Mouse (Mus musculus) right cerebral cortex, postnatal 25 days (tissue): ENCODE results near the gene Ngfr.
"Not testable (repeated sequence)": the region's sequence is repeated elsewhere in the genome, so short reads cannot be mapped to it uniquely, and the experiment has no call there.

Experiments used
- DNase-seq: peaks from one replicate; pipeline ENCODE4 v3.0.0; 2022

Ngfr gene

DNA sequence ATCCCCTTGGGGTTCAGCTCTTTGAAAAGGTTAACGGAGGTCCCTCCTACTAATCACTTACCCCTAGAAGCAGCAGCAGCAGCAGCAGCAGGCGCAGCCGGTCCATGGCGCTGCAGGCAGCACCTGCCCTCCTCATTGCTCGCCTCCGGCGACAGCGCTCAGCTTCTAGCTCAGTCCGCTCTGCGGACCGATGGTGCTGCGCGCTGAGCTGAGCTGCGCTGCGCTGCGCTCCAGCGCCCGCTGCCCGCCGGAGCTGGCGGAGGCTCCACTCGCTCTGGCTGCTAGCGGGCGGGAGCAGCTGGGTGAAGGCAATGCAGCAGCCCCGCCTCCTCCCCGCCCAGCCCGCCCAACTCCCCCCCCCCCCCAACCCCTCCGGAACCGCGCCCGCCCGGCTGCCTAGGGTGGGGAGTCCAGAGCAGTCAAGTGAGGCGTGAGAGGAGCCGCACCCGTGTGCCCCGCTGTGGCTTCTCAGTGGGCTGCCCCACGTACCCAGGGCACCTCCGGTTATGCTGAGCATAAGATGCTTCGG is at the start of gene Ngfr:
TSS of gene Ngfr (minus strand) at position 313 of the 529 bp plus-strand sequence.
- peak; percentile 67 for DNase-seq

DNA sequence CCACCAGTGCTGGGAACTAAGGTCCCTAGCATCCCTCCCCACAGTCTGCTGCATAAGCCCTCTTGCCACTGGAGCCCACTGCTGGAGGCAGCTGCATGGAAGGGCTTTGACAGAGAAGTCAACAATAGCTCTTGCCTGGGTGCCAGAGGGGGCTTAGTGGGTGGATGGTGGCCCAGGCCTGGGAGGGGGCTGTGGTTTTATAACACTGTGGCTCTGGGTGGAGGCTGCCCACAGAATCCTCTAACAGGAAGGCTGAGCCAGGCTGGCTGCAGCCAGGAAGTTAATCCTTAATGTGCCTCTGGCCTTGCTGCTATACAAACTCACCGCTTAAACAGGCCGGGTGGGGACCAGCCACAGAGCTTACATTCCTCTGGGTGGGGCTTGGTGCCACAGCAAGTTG is 47.5 kb upstream of the Ngfr start:
- DNase-seq = no peak

- no peak for DNase-seq
These were observed 46.0 kb upstream of the Ngfr start for GRCm38 (mm10) chr11:95633512-95634000.

DNA sequence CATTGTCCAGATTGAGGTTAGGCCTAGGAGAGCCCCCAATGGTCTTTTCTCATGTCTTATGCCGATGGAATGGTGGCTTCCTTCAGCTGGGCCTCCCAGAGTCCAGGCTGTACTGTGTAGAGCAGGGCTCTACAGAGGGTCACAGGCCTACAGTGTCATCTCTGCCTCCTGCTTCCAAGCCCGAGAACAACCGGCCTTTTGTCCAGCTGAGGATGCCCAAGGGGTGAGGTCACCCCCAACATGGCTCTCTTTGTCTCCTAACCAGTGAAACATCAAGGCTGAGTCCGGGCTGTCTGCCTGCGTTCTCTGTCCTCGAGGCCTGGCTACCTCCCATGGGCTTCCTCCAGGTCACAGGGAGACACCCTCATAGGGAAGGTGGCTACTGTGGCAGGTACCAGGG is 44.9 kb upstream of the Ngfr start:
- DNase-seq = no peak

DNA sequence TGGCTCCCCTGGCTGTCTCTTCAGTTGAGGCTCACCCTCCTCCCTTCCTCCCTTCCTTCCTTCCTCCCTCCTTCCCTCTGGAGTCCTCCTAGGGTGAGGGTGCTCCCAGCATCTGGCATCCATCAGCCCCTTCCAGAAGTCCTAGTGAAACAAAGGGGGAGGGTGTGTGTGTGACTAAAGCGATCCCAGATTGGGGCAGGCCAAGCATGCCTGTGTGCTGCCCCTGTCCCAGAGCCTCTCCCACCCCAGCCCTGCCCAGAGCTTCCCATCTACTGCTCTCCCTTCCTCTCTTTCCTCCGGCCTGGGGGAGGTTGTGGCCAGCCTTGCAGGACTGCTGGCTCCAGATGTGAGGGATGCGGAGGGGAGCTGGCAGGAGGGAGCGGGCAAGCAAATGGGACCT is 43.8 kb upstream of the Ngfr start:
- DNase-seq = no peak

GRCm38 (mm10) chr11:95630558-95630957 is 43.0 kb upstream of the Ngfr start:
- DNase-seq = no peak

GRCm38 (mm10) chr11:95622426-95622825 is 34.9 kb upstream of the Ngfr start:
- DNase-seq = no peak

DNA sequence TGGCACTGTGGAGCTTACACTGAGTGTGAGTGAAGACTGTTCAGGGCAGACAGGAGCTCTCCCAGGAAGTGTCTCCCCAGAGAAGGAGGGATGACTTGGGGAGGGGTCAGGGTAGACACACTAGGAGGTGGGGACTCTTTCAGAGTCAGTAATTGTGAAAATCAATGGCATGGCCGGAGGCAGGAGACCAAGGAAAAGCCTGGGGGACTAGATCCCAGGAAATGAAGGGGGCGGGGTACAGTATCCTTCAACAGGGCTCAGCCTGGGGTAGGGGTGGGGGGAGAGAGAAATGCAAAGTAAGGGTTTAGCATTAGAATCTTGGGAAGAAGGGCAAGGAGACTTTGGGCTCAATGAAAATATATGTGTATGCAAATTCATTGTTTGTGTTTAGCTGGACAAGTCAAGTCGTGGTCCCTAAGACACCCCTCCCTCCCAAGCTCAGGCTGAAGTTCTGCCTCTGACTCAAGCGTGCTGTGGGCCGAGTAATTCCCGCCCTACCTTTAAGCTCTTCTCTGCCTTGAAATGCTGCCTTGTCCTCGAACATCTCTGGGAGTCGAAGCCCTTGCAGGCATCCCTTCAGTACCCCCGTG is 34.1 kb upstream of the Ngfr start:
- no peak for DNase-seq

DNA sequence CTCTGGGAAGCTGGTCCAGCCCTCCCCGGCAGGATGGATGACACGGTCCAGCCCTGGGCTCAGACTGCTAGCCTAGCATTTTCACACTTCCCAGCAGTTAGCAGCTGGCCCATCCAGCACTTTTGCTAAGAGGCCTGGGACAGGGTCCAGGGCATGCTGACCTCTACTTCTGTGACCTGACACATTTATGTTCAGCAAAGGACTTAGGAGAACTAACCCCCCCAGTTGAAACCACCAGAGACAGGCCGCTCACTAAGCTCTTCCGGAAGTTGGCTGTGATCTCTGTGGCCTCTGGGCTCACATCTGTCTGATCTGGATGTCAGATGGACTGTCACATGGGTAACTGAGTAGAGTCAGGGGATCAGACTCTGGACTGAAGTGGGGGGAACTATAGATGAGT is 33.5 kb upstream of the Ngfr start:
- DNase-seq = no peak

- no peak for DNase-seq
These were observed 32.4 kb upstream of the Ngfr start for GRCm38 (mm10) chr11:95619886-95620444.

DNA sequence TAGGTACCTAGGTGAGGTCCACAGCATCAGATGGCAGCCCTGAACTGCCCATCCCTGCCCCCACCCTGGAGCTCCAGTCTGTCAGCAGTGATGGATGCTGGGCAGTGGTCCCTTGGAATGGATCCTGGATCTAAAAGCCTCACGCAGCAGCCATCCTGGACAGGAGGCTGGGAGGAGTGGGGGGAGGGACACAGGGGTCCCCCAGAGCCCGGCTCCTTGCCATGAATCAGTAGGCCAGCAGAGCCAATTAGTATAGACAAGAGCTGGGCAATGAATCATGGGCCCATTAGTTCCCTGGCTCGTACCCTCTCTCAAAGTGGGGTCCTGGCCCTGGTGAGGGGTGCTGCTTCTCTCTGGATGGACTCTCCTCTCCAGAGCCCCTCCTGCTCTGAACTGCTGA is 31.5 kb upstream of the Ngfr start:
- DNase-seq = no peak

DNA sequence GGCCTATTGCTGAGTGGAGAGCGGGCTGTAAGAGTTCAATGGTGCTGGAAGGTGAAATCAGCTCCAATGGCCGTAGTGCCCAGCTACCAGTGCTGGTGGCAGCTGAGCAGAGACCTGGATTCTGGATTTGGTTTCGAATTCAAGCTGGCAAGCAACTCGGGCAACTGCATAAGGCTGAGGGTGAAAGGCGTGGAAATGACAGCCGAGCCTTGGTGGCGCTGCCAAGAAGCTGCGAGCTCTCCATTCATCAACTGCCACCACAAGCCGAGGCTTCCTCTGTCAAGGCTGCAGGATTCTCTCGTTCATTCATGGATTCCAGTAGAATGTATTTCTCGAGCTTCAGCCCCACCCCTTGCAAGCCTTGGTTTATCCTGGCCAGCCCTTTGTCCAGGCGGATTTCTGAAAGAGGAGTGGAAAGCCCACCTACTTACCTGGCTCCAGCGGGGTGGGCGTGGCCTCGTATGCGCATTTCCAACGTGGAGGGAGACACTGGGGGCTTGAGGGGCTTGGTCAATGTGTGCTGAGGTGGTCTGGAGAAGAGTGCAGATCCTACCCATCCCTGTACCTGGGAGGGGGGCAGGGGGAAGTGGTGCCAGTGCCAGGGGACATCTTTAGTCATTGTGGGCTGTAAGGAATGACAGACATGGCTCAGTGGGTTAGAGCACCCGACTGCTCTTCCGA is 30.4 kb upstream of the Ngfr start:
- peak; percentile 16 for DNase-seq

DNA sequence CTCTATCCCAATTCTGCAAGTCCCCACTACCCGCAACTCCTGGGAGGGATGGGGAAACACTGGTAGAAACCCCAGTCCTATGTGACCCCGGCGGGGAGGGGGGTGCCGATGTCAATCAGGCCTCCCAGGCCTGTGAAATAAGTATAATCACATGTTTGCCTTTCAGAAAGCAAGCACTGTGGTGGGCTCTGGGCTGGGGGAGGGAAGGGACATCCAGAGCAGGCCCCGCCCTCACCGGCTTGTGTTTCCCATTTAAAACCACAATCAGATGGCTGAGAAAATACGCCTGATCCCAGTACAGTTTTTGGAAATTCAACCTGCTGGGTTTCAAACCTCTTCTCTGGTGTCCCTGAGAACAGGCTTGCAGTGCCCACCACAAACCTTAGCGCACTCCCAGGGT is 27.2 kb upstream of the Ngfr start:
- DNase-seq = no peak

DNA sequence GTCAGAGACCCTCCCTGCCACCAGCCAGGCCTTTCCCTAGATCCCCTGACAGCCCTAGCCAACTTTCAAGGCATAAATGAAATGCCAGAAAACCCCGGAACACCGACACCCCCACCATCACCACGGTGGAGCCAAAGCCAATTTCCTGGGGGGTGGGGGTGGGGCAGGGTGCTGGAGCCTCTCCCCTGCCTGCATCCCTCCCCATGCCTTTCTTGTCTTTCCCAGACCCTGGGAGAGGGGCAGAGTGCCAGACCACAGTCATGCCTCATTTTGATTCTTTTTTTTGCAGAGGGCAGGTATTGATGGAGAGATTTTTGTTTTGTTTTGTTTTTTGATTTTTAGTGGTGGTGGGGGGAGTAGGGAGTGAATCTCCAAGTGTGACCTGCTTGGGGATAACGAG is 23.7 kb upstream of the Ngfr start:
- no peak for DNase-seq

GRCm38 (mm10) chr11:95610391-95610902 is 22.9 kb upstream of the Ngfr start:
- no peak for DNase-seq

DNA sequence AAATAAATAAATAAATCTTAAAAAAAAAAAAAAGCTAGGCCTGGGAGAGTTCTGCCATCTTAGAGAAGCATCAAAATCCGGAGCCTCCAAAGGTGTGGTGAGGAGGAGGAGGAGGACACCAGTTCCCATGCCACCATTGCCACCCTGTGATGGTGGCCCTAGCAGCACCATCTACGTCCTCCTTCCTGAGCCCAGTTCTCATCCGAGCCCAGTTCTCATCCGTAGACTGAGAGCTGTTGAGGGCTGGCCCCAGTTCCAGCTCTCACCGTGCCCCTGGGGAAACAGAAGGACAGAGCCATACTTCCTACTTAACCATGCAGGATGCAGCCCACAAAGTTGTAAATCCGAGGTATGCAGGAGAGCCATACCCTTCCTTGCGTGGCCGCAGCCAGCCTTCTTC is 22.4 kb upstream of the Ngfr start:
- DNase-seq = no peak

DNA sequence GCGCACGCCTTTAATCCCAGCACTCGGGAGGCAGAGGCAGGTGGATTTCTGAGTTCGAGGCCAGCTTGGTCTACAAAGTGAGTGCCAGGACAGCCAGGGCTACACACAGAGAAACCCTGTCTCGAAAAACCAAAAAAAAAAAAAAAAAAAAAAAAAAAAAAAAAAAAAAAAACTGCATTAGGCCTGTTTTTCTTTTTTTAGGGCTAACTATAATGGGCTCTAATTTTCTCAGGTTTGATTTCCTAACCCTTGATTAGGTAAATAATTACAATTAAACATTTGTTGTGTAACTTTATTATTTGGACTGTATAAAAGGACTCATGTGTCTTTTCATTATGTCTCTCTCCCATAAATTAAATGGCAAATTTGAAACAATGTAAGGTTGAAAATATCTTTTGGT is 19.8 kb upstream of the Ngfr start:
- DNase-seq = not testable (repeated sequence)

GRCm38 (mm10) chr11:95598214-95599062 is 10.9 kb upstream of the Ngfr start:
- no peak for DNase-seq

GRCm38 (mm10) chr11:95597741-95598140 is 10.2 kb upstream of the Ngfr start:
- DNase-seq = no peak

DNA sequence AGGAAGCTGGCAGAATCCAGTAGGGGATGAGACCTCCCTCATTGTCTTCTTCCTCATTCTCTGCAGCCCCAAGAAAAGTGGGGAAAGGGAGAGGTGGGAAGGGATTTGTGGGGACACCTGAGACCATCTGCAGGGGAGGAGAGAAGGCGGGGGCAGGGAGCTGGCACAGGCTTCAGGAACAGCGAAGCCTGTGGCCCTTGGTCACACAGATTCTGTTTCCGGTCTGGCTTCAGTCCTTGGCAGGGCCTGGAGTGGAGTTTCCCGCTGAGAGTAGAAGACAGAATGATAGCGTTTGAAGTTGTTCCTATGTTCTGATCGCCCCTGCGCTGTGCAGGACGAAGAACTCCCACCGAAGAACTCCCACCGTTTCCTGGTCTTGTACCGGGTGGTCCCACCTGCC is 9.2 kb upstream of the Ngfr start:
- DNase-seq = no peak

DNA sequence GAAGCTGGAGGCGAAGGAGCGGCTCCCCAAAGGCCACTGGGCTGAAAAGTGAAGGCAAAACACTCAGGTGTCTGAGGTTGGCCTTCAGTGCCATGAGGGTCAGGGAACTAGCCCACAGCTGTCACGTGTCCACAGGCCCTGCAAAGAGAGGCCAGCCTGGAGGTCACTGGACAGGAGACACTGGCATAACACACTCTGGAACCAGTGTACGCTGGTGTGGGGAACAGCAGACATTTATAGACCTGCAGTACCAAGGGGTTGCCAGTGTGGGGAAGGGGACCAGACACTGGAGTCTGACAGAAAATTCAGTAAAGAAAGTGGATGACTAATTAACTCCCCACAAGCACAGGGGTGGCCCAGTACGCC is 8.6 kb upstream of the Ngfr start:
- no peak for DNase-seq

DNA sequence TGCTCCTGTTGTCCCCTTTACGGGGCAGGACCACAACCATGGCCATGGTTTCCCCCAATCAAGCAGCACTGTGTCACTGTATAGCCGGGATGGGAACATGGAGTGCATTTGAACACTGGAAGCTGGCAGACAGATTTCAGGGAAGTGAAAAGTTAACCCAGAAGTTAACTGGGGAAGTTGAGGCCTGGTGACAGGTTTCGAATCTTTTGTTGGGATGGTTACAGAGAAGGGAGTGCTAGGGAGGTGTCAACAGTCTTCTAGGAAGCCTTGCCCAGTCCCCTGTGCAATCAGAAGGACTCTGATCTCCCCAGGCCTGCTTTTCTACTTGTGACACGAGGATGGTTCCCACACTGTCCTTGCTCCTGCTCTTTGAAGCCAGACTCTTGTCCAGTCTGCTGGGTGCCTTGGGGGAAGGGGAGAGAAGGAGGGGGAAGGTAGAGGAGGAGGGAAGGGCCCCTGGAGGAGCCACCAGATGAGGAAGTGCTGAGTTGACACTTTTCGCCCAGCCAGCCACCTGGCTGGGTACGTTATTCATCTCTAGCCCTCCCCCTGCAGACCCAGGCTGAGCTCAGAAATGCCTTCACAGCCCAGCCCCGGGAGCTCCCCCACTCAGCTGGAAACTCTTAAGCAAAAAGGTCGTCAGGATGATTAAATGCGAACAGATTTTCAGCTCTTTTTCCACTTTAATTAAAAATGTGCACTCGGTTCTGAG is 8.1 kb upstream of the Ngfr start:
- no peak for DNase-seq
